Mouse (Mus musculus): Measurements from ENCODE around the gene Commd7.

GRCm38 (mm10) chr2:153597014-153597413 lies 35.6 kb downstream of the Commd7 start:
- TF ChIP-seq CTCF (IDR thresholded peaks at IDR 0.05; ENCODE audit: low read depth, low read length) (no peak), EP300 (IDR thresholded peaks at IDR 0.05; ENCODE audit: insufficient read depth, low read depth, low read length) (no peak), POLR2A (IDR thresholded peaks at IDR 0.05; ENCODE audit: insufficient read depth, low read length) (no peak)

Data from ES-Bruce4 (cell line).